In the genomic region with DNA sequence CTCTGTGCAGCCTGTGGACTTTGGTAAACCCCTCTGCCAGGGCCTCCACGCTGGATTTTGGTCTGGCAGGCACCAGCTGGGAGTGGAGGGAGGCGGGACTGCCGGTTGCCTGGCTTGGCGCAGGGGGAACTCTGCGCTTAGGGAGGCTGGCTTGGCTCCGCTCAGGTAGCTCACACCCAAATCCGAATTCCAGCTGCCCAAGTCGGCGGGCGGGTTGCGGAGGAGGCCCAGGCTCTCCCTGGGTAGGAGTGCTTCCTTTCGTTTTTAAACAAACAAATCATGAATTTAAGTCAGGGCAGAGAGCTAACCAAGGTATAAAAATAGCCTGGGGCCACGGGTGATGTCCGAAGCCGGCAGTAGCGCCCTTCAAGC, we compare ENCODE assay signal across 8 mouse cellular contexts. TPM values are rescaled to one million over a fixed set of nuclear protein-coding genes. Genes with fewer than 3 reads are reported as not detected.
A peak's percentile ranks its signal among the peaks of the same experiment; 100 is the strongest.
DNase-seq lines count a peak whose midpoint lies in the region; ATAC-seq and TF ChIP-seq lines count a peak whose summit lies in the region.

A gene (plus strand): TSS at position 335 of the 372 bp plus-strand sequence.

- no peaks in the 10 kb centered on the region for H3K9me3 ChIP-seq in embryonic facial prominence, embryonic 11.5 days (replicated peaks; ENCODE audit: control insufficient read depth, low read length)
- H3K9me3 ChIP-seq in heart, embryonic 12.5 days (replicated peaks): no peaks in the 10 kb centered on the region
- H3K9me3 ChIP-seq in lung, embryonic 15.5 days: no peaks in the 10 kb centered on the region

- TF ChIP-seq POLR2A in thymus, adult 2 months (IDR thresholded peaks at IDR 0.05; ENCODE audit: control insufficient read depth, extremely low read depth, insufficient read depth, low read length, poor library complexity): no peak

- peaks cover 21% of the 10 kb centered on the region for H3K4me1 ChIP-seq in thymus, adult 2 months (replicated peaks; ENCODE audit: control insufficient read depth, insufficient read depth, low read length)
- peaks cover 19% of the 10 kb centered on the region for H3K4me1 ChIP-seq in embryonic facial prominence, embryonic 11.5 days (ENCODE audit: control insufficient read depth, insufficient read depth, low read length)
- H3K4me1 ChIP-seq in heart, embryonic 12.5 days (replicated peaks): peaks cover 53% of the 10 kb centered on the region
- H3K4me1 ChIP-seq in lung, embryonic 15.5 days: peaks cover 65% of the 10 kb centered on the region

- no peaks in the 10 kb centered on the region for H3K36me3 ChIP-seq in thymus, adult 2 months (ENCODE audit: control insufficient read depth, insufficient read depth, low read length)
- H3K36me3 ChIP-seq in embryonic facial prominence, embryonic 11.5 days (replicated peaks; ENCODE audit: control insufficient read depth, insufficient read depth, low read depth, low read length): no peaks in the 10 kb centered on the region
- no peaks in the 10 kb centered on the region for H3K36me3 ChIP-seq in heart, embryonic 12.5 days
- no peaks in the 10 kb centered on the region for H3K36me3 ChIP-seq in lung, embryonic 15.5 days

- TF ChIP-seq CTCF in thymus, adult 2 months (IDR thresholded peaks at IDR 0.05; ENCODE audit: borderline replicate concordance, control insufficient read depth, extremely low read depth, insufficient read depth, low read length, poor library complexity): no peak

- WGBS in thymus, adult 2 months: 39% methylated on average over 16 of the region's 16 CpGs
- under 1% methylated on average over 16 of the region's 16 CpGs for WGBS in embryonic facial prominence, embryonic 11.5 days
- WGBS in heart, embryonic 12.5 days: 3% methylated on average over 16 of the region's 16 CpGs
- 2% methylated on average over 16 of the region's 16 CpGs for WGBS in lung, embryonic 15.5 days

- no peak for ATAC-seq in embryonic facial prominence, embryonic 11.5 days (replicated peaks; ENCODE audit: insufficient number of reproducible peaks, low FRiP score, low TSS enrichment, low read depth)
- ATAC-seq in heart, embryonic 12.5 days (ENCODE audit: insufficient number of reproducible peaks, low FRiP score): no peak
- ATAC-seq in lung, embryonic 15.5 days (ENCODE audit: borderline replicate concordance, extremely low read depth, low FRiP score, low TSS enrichment): peak; percentile 27

- peak within 1 kb of the TSS; percentile 93 for H3K4me3 ChIP-seq in thymus, adult 2 months (ENCODE audit: control insufficient read depth, insufficient read depth, low read length)
- H3K4me3 ChIP-seq in embryonic facial prominence, embryonic 11.5 days (ENCODE audit: low read depth, low read length): peak within 1 kb of the TSS; percentile 89
- H3K4me3 ChIP-seq in heart, embryonic 12.5 days: peak within 1 kb of the TSS; percentile 95
- peak within 1 kb of the TSS; percentile 93 for H3K4me3 ChIP-seq in lung, embryonic 15.5 days

- peak within 1 kb of the TSS; percentile 95 for H3K9ac ChIP-seq in embryonic facial prominence, embryonic 11.5 days (replicated peaks; ENCODE audit: low read length)
- H3K9ac ChIP-seq in heart, embryonic 12.5 days: peak within 1 kb of the TSS; percentile 95
- peak within 1 kb of the TSS; percentile 98 for H3K9ac ChIP-seq in lung, embryonic 15.5 days

- H3K27me3 ChIP-seq in thymus, adult 2 months (ENCODE audit: control insufficient read depth, insufficient read depth, low read length): peaks cover 5% of the 10 kb centered on the region; the same call in 1 of the 2 replicates
- H3K27me3 ChIP-seq in embryonic facial prominence, embryonic 11.5 days (ENCODE audit: control insufficient read depth, insufficient read depth, low read length): no peaks in the 10 kb centered on the region
- H3K27me3 ChIP-seq in heart, embryonic 12.5 days (replicated peaks): no peaks in the 10 kb centered on the region
- no peaks in the 10 kb centered on the region for H3K27me3 ChIP-seq in lung, embryonic 15.5 days

- H3K27ac ChIP-seq in thymus, adult 2 months (ENCODE audit: control insufficient read depth, insufficient read depth, low read length): no peak within 1 kb of the TSS
- H3K27ac ChIP-seq in embryonic facial prominence, embryonic 11.5 days (replicated peaks; ENCODE audit: low read depth, low read length): peak within 1 kb of the TSS; percentile 95
- H3K27ac ChIP-seq in heart, embryonic 12.5 days (ENCODE audit: poor library complexity, severe bottlenecking): peak within 1 kb of the TSS; percentile 97
- peak within 1 kb of the TSS; percentile 99 for H3K27ac ChIP-seq in lung, embryonic 15.5 days

- peak within 1 kb of the TSS; percentile 90 for H3K4me2 ChIP-seq in embryonic facial prominence, embryonic 11.5 days (ENCODE audit: low read depth, low read length)
- peak within 1 kb of the TSS; percentile 89 for H3K4me2 ChIP-seq in heart, embryonic 12.5 days
- H3K4me2 ChIP-seq in lung, embryonic 15.5 days: peak within 1 kb of the TSS; percentile 96

- DNase-seq in thymus, adult 2 months: no peak
- DNase-seq in thymus, postnatal 25 days: no peak
- DNase-seq in embryonic facial prominence, embryonic 11.5 days (ENCODE audit: low spot score): peak; percentile 74
- DNase-seq in kidney, postnatal 10 days: peak; percentile 84
- DNase-seq in ovary, postnatal 14 days (ENCODE audit: low spot score): peak; percentile 76
- DNase-seq in spleen, postnatal 4 days (ENCODE audit: low spot score in 2 of 2): no peak

RNA-seq across cellular contexts. Expression of the gene that starts here (rescaled TPM):
- polyA plus RNA-seq in thymus, adult 2 months (2012; rRNA removed): 35.9 and 40.3 TPM in 2 replicates
- polyA plus RNA-seq in embryonic facial prominence, embryonic 11.5 days (2014; fragmentation: Nextera tagmentation; extraction: Ambion mirVana): 7.6 and 9.7 TPM in 2 replicates
- polyA plus RNA-seq in heart, embryonic 12.5 days (2016; fragmentation: Nextera tagmentation; extraction: Ambion mirVana): 7.8 and 8.6 TPM in 2 replicates
- polyA plus RNA-seq in lung, embryonic 15.5 days (2015; fragmentation: Nextera tagmentation; extraction: Ambion mirVana): 12.6 and 13.5 TPM in 2 replicates

Comparison
In these comparisons a context has a peak if more than half of its experiments do, and no peak if none do; other contexts are left out.
1. DNase-seq: peak in embryonic facial prominence, embryonic 11.5 days (single experiment), kidney, postnatal 10 days (single experiment) and ovary, postnatal 14 days (single experiment); none in thymus, adult 2 months (single experiment), thymus, postnatal 25 days (single experiment) and spleen, postnatal 4 days (0 of 2).
2. Peak in every context shown above with its lines, with median percentiles within 50 percentile points of each other: H3K4me3 ChIP-seq, H3K4me2 ChIP-seq and H3K9ac ChIP-seq.